Mouse (Mus musculus) Patski (cell line): ENCODE measurements at regions not wholly inside any gene's neighbourhood (a gene's known extent, or its start where the extent isn't known, plus 50 kb on each side); places are given as distances from the start of the nearest gene placed in this dataset.

Experiments
- ATAC-seq: fragments of 100-300 bp; one replicate; pipeline ENCODE4 v1.8.0; 2021
- CTCF ChIA-PET: fragments of 350-600 bp; sonication (Branson Sonifier 250); formaldehyde crosslinking; loops from one replicate; lab custom pipeline; 2022; ENCODE audit warnings: inconsistent platforms; lab: Charles Lee
- POLR2A ChIA-PET: fragments of 350-600 bp; sonication (Branson Sonifier 250); formaldehyde crosslinking; loops from one replicate; lab custom pipeline; 2022; ENCODE audit warnings: antibody characterized with exemption, inconsistent platforms; lab: Charles Lee
- DNase-seq: peaks from one replicate; pipeline ENCODE4 v3.0.0-alpha.2; 2011; ENCODE audit warnings: low read depth, low spot score
- H3K27me3 ChIP-seq: fragments of 371-371 bp; one replicate; pipeline ENCODE4 v1.5.1; 2021
- CTCF ChIP-seq: fragments of 100-300 bp; IDR thresholded peaks from one replicate; pipeline ENCODE4 v1.5.1; 2021
- in situ Hi-C: fragments of 300-500 bp; cut with MboI; formaldehyde crosslinking; loops from 3 replicates; pipeline ENCODE4 v1.11.1; 2018; ENCODE audit warnings: low pct_unique_long_range_greater_than_20kb, mixed read lengths

DNA sequence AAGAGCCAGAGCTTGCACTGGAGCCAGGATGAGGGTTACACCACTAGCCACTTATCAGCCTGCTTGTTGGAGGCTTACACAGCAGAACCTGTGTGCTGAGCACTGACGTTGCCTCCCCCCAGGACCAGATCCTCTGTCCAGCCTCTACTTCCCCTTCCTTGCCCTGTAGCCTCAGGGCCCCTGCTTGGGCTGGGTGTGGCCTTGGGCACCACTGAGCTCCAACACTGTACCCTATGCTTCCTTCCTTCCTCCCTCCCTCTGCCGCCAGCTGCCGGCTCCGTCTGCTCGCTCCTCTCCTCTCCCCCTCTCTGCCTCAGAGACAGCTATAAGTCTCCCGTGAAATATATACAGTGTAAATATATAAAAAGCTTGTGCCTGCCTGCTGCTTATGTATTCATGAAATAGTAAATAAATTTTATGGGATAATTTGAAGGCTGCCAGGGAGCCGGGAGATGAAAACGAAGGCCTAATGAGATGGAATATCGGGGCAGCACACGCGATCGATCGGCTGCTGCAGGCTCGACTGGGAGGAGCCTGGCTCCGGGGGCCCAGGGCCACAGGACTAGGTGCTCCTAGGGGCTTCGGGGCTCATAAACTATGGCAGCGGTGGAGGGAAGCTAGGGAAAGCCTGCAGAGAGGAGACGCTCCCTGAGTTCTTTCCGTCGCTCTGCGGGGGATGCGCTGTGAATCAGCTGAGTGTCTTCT is 135.6 kb downstream of the Rbm19 start:
- TF ChIP-seq CTCF = no peak
- peaks cover 53% of the 10 kb centered on the region for H3K27me3 ChIP-seq

DNA sequence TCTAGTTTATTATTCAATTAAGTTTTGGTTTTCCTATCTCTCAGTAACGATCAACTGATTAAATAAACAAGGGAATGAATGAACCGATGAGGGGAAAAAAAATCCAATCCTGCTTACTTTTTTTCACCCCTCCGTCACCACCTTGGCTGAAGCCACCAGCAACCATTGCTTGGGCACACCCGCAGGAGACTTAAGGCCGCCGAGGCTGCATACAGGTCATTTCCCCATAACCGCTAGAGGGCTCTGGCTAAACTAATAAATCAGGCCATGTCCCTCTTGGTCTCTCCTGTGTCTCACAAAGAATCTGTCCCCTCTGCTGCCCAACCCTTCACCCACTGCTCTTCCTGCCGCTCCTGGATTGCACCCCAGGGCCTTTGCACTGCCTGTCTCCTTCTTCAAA is 136.3 kb downstream of the Rbm19 start:
- ATAC-seq = no peak
- peaks cover 53% of the 10 kb centered on the region for H3K27me3 ChIP-seq
- no peak for TF ChIP-seq CTCF
- CTCF ChIA-PET = interaction anchor here (1.0 kb wide), 1 partner anchor 18 kb away, joined by 3 read pairs; no protein-coding TSS in a partner anchor
- in situ Hi-C loops = loop anchor here (10.0 kb wide), 1 partner anchor 192 kb away; no protein-coding TSS in a partner anchor
- no peak for DNase-seq
- POLR2A ChIA-PET = no interaction called here

More for the DNA sequence above, 135.6 kb downstream of the Rbm19 start:
- ATAC-seq (no peak), DNase-seq (no peak)
- POLR2A ChIA-PET = no interaction called here
- CTCF ChIA-PET = interaction anchor here (1.0 kb wide), 1 partner anchor 17 kb away, joined by 3 read pairs; no protein-coding TSS in a partner anchor
- in situ Hi-C loops = loop anchor here (10.0 kb wide), 1 partner anchor 193 kb away; no protein-coding TSS in a partner anchor

DNA sequence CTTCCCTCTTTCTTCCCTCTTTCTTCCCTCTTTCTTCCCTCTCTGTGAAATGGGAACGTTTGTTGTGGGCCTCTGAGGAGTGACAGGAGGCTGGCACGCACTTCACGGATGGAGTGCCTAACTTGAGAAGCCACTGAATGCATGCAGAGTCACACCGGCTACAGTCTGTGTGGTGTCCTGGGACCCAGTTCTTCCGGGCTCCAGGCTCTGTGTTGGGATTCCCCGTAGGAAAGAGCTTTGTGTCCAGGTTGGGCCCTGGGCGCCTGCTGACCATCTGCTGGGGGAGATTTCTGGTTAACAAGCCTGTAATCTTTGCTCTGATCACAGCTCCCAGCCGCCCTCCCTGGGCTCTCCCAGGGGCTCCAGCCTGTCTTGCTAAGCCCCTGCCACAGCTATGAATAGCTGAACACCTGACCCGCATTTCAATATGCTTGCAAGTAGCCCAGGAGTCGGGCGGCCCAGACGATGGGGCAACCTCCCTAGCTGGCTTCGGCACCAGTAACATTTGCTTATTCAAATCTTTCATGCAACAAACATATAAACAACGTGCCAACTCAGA is 146.5 kb downstream of the Rbm19 start:
- H3K27me3 ChIP-seq = peaks cover 37% of the 10 kb centered on the region
- POLR2A ChIA-PET = no interaction called here
- CTCF ChIA-PET = no interaction called here

DNA sequence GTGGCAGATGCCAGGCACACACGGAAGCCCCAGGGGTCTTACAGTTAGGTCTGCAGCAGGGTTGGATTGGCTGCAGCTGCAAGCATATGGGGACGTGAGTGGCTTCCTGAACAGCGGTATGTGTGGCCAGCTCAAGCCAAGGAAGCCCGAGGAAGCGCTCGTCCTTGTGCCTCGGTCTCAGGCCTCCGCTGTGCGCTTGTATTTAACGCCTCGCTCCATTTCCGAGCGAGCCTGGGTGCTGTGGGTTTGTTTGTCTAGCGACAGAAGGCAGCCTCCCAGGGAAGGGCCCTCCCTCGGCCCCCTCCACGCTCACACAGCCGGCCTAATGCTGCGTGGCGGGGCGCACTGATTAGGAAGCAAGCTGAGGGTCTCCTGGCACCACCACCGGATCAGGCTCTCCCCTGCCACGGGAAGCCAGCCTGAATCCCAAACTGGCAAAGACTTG is 153.2 kb downstream of the Rbm19 start:
- ChIA-PET POLR2A (no interaction called here), CTCF (no interaction called here)
- peaks cover 46% of the 10 kb centered on the region for H3K27me3 ChIP-seq
- DNase-seq = no peak
- TF ChIP-seq CTCF = no peak
- no peak for ATAC-seq
- in situ Hi-C loops = no loop called here

More for the DNA sequence above, 146.5 kb downstream of the Rbm19 start:
- in situ Hi-C loops = no loop called here
- no peak for ATAC-seq
- TF ChIP-seq CTCF = no peak
- DNase-seq = no peak

DNA sequence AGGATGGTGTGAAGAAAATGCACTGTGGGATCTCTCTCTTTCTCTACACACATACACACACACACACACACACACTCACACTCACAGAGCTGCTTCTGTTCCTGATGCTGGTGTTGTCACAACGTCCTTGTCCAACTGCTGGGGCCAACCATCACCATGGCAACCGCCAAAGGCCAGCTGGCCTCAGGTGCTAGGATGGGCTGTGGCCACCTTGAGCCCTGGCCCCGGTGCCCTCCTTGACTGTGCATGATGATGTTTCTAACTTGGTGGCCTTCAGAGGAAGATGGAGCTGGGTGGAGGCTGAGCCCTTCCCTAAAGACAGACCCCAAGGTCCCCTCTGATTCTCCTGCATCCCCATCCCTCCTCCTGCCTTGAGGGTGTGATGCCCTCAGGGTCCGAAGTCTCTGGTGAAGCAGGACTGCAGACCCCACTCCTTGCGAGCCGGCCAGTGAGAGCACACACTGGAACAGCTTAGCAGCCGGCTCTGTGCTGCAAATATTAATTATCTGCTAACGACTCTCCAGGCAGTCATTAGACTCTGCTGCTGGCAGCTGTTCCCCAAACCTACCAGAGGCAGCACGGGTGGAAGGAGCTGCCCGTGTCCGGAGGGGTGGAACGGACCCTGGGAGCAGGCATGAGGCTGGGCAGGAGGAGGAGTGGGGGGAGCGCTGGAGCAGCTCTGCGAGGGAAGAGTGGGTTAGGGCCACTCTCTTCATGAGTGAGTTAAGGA is 154.8 kb downstream of the Rbm19 start:
- peaks cover 39% of the 10 kb centered on the region for H3K27me3 ChIP-seq
- no peak for TF ChIP-seq CTCF
- ChIA-PET CTCF (no interaction called here), POLR2A (no interaction called here)
- DNase-seq = no peak
- in situ Hi-C loops = no loop called here
- no peak for ATAC-seq

DNA sequence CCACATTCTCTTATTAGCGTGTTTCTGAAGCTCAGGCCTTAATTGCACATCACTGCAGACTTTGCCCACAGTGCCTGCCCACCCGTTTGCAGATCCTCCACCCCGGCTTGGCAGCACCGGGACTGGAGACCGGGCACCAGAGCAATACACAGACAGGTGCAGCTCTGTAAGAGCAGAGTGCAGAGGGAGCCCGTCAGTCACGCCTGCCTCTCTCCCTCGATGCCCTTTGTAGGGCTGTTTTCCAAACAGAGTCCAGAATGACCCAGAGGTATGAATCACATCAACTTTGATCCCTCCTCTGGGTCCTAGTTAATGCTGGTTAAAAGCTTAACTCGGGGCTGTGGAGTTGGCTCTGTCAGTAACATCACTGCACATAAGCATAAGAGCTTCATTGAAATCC is 155.3 kb upstream of the Lhx5 start:
- ChIA-PET CTCF (interaction anchor here (0.9 kb wide), 1 partner anchor 12 kb away, joined by 3 read pairs; no protein-coding TSS in a partner anchor), POLR2A (no interaction called here)
- ATAC-seq (no peak), DNase-seq (no peak)
- peaks cover 29% of the 10 kb centered on the region for H3K27me3 ChIP-seq
- no peak for TF ChIP-seq CTCF
- in situ Hi-C loops = no loop called here

DNA sequence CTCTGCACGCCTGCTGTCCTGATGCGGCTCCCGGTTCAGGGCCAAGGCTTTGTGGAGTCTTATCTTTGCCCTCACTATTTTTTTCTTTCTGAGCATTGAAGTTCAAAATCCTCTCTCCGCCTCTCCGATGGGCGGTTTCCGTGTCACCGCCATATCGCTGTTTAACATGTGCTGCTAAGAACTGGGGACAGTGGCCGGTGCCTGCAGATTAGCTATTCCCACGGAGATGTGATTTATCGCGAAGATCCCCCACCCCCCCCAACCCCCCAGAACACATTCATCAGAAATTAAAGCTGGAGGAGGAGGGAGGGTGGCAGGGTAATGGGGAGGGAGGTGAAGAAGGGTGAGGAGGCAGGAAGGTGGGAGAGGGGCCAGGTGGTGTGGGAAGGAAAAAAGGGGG is 151.2 kb upstream of the Lhx5 start:
- ChIA-PET CTCF (no interaction called here), POLR2A (interaction anchor here (0.7 kb wide), 1 partner anchor 1482 kb away, joined by 3 read pairs; no protein-coding TSS in a partner anchor)
- in situ Hi-C loops = no loop called here
- no peak for DNase-seq
- TF ChIP-seq CTCF = no peak
- ATAC-seq = no peak
- H3K27me3 ChIP-seq = peaks cover 40% of the 10 kb centered on the region

DNA sequence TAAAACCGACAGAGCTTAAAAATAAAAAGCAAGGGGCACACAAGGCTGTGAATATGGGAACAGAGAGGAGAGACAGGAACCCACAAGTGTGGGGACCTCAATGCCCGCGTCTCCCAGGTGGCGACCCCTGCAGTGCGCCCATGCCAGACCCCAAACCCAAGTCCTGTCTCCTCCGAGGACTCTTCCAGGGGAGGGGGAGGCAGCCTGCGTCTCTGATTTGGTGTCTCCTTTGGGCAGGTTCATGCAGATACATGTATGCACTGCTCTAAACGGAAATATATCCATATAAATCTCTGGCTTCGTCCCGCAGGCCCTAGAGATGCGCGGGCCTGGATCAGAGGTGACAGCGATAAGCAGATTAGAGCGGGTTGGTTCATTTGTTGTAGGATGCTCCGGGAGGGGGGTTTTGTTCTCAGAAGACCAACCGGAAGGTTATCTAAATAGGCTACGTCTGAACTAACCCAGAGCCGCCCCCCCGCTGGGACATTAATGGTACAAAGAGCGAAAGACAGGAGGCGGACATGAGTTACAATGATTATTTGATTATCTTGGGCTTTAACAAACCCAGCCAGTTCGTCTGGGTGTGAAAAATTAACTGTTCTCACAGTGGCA is 150.4 kb upstream of the Lhx5 start:
- peaks cover 37% of the 10 kb centered on the region for H3K27me3 ChIP-seq
- in situ Hi-C loops = no loop called here
- ATAC-seq (no peak), DNase-seq (no peak)
- CTCF ChIA-PET = no interaction called here
- POLR2A ChIA-PET = no interaction called here
- TF ChIP-seq CTCF = no peak

DNA sequence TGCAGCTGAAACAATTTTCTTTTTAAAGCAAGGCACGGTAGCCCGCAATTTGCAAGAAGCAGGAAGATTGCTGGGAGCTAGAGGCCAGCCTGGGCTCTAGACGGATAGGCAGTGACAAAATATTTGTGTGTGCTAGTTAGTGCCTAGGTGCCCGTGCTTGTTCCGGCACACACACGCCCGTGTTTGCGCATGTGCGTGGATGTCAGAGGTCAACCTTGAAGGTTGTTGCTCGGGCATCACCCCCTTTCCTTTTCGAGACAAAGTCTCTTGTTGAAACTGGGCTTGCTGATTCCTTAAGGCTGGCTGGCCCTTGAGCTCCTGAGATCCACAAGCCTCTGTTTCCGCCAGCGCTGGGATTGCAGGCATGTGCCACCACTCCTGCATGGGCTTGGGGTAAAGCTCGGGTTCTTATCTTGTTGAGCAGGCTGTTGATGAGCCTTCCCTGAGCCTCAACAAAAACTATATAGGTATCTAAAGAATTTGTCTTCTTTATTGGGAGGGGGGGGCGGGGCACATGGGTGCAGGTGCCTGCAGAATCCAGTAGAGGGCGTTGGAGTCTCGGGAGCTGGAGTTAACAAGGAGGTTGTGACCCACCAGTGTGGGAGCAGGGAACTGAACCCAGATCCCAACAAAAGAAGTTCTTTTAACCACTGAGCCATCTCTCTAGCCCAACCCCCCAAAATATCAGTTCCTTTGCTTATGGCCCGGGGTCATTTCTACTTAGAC is 149.5 kb upstream of the Lhx5 start:
- peaks cover 37% of the 10 kb centered on the region for H3K27me3 ChIP-seq
- POLR2A ChIA-PET = no interaction called here
- no peak for TF ChIP-seq CTCF
- in situ Hi-C loops = no loop called here
- no peak for DNase-seq
- CTCF ChIA-PET = interaction anchor here (1.2 kb wide), 1 partner anchor 179 kb away, joined by 3 read pairs; no protein-coding TSS in a partner anchor
- ATAC-seq = no peak

DNA sequence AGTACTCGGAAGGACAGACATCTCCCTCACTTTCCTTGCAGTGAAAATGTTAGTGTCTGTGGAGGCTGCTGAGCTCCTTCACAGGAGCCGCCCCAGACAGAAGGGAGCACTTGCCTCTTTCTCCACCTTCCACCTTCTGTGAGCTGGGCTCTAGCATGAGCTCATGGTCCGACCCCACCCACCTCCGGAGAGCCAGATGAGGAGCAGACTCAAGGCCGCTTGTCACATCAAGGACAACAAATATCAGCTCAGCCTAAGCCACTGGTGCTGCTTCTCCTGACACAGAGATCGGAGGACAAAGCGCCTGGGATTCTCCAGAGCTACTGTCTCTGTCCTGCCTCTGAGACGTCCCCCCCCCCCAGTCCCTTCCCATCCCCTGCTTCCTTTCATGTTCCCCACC is 146.9 kb upstream of the Lhx5 start:
- in situ Hi-C loops = no loop called here
- DNase-seq (no peak), ATAC-seq (no peak)
- H3K27me3 ChIP-seq = peaks cover 26% of the 10 kb centered on the region
- ChIA-PET CTCF (no interaction called here), POLR2A (interaction anchor here (0.7 kb wide), 1 partner anchor 276 kb away, joined by 3 read pairs; no protein-coding TSS in a partner anchor)
- TF ChIP-seq CTCF = no peak
